Mouse (Mus musculus) cortical plate, adult 2 months (tissue): ENCODE results near the gene Pnkd. TPM values are rescaled to one million over a fixed set of nuclear protein-coding genes. Genes with fewer than 3 reads are reported as not detected.
"Not testable (repeated sequence)": the region's sequence is repeated elsewhere in the genome, so short reads cannot be mapped to it uniquely, and the experiment has no call there.

Experiments
- H3K27ac ChIP-seq: fragments of 200-500 bp; 2 replicates; pipeline ENCODE4 v1.5.1; 2012; ENCODE audit warnings: low read length, control low read depth, inconsistent platforms; ENCODE audit not compliant: insufficient read depth
- H3K4me1 ChIP-seq: fragments of 200-500 bp; 2 replicates; pipeline ENCODE4 v1.6.1; 2011; ENCODE audit warnings: low read length; ENCODE audit not compliant: control insufficient read depth, insufficient read depth
- H3K4me3 ChIP-seq: fragments of 200-500 bp; 2 replicates; pipeline ENCODE4 v1.5.1; 2011; ENCODE audit warnings: mild to moderate bottlenecking, low read length, control low read depth; ENCODE audit not compliant: insufficient read depth
- CTCF ChIP-seq: fragments of 200-500 bp; IDR thresholded peaks from 2 replicates; pipeline ENCODE4 v1.5.1; 2011; ENCODE audit warnings: mild to moderate bottlenecking, control low read depth, low read length; ENCODE audit not compliant: insufficient read depth; ENCODE audit errors: extremely low read depth
- POLR2A ChIP-seq: fragments of 200-500 bp; IDR thresholded peaks from 2 replicates; pipeline ENCODE4 v1.6.1; 2011; ENCODE audit warnings: mild to moderate bottlenecking, low read length, control low read depth; ENCODE audit not compliant: insufficient read depth; ENCODE audit errors: extremely low read depth
- polyA plus RNA-seq: library from polyadenylated mRNA; depleted of rRNA; stranded (reverse); fragments of >200 nt; gene quantifications from 2 replicates; pipeline ENCODE4 v1.2.3, GENCODE M21; 2012

Gene Pnkd
- polyA plus RNA-seq, 1 experiment = 138 TPM

GRCm38 (mm10) chr1:74316114-74316827, 31.5 kb downstream of the Pnkd start:
- Histone ChIP-seq H3K4me3 (no peak overlapping the region), H3K27ac (no peak overlapping the region), H3K4me1 (peaks cover 1% of the 10 kb centered on the region; the same call in 1 of the 2 replicates)
- no peak for TF ChIP-seq POLR2A
- TF ChIP-seq CTCF = no peak

- TF ChIP-seq CTCF (no peak), POLR2A (no peak)
These were observed 34.0 kb downstream of the Pnkd start for GRCm38 (mm10) chr1:74318711-74319110.

GRCm38 (mm10) chr1:74321396-74321795, 36.7 kb downstream of the Pnkd start:
- no peak overlapping the region for H3K4me3 ChIP-seq
- H3K4me1 ChIP-seq = no peaks in the 10 kb centered on the region
- no peak overlapping the region for H3K27ac ChIP-seq
- no peak for TF ChIP-seq CTCF
- no peak for TF ChIP-seq POLR2A

More at GRCm38 (mm10) chr1:74318711-74319110, 34.0 kb downstream of the Pnkd start:
- Histone ChIP-seq H3K27ac (no peak overlapping the region), H3K4me3 (no peak overlapping the region), H3K4me1 (no peaks in the 10 kb centered on the region)

GRCm38 (mm10) chr1:74326916-74327315, 42.2 kb downstream of the Pnkd start:
- not testable (repeated sequence) for H3K4me3 ChIP-seq, H3K4me1 ChIP-seq, H3K27ac ChIP-seq

- Histone ChIP-seq H3K4me3 (no peak overlapping the region), H3K4me1 (peaks cover 3% of the 10 kb centered on the region; the same call in 1 of the 2 replicates), H3K27ac (no peak overlapping the region)
- no peak for TF ChIP-seq POLR2A
- TF ChIP-seq CTCF = no peak
These were observed 45.2 kb downstream of the Pnkd start for GRCm38 (mm10) chr1:74329899-74330431.

GRCm38 (mm10) chr1:74331046-74331681, 46.4 kb downstream of the Pnkd start:
- TF ChIP-seq CTCF = no peak
- TF ChIP-seq POLR2A = no peak
- peaks cover 5% of the 10 kb centered on the region; the same call in 1 of the 2 replicates for H3K4me1 ChIP-seq
- no peak overlapping the region for H3K27ac ChIP-seq
- no peak overlapping the region for H3K4me3 ChIP-seq

- TF ChIP-seq POLR2A = 0 out of 2 replicates have a peak, but pooled peaks have one; percentile 43
- no peak for TF ChIP-seq CTCF
- H3K4me3 ChIP-seq = peak overlapping the region; percentile 57
- H3K27ac ChIP-seq = peak overlapping the region; percentile 60
- H3K4me1 ChIP-seq = peaks cover 5% of the 10 kb centered on the region; the same call in 1 of the 2 replicates
These were observed 47.6 kb downstream of the Pnkd start for GRCm38 (mm10) chr1:74332241-74332763.

GRCm38 (mm10) chr1:74332930-74333329, 48.2 kb downstream of the Pnkd start:
- TF ChIP-seq CTCF (no peak), POLR2A (no peak)
- H3K4me1 ChIP-seq = peaks cover 5% of the 10 kb centered on the region; the same call in 1 of the 2 replicates
- peak overlapping the region; percentile 57 for H3K4me3 ChIP-seq
- H3K27ac ChIP-seq = peak overlapping the region; percentile 60

GRCm38 (mm10) chr1:74334607-74335006, 49.9 kb downstream of the Pnkd start:
- TF ChIP-seq CTCF = no peak
- TF ChIP-seq POLR2A = no peak
- Histone ChIP-seq H3K4me1 (peaks cover 5% of the 10 kb centered on the region; the same call in 1 of the 2 replicates), H3K27ac (no peak overlapping the region), H3K4me3 (no peak overlapping the region)
